Mouse (Mus musculus) skeletal muscle tissue, adult 2 months (tissue): Measurements from ENCODE around the gene Inhba.

ENCODE experiments used
- DNase-seq: peaks from one replicate; pipeline ENCODE4 v3.0.0-alpha.2; 2012; ENCODE audit warnings: low read depth, low spot score

Inhba gene

GRCm38 (mm10) chr13:16023070-16024039 is 11.7 kb downstream of the Inhba start:
- no peak for DNase-seq

- DNase-seq = no peak
Observed at GRCm38 (mm10) chr13:16030557-16031057, 19.0 kb downstream of the Inhba start.

GRCm38 (mm10) chr13:16032425-16032824 is 20.8 kb downstream of the Inhba start:
- no peak for DNase-seq

- no peak for DNase-seq
Observed at GRCm38 (mm10) chr13:16032935-16033592, 21.4 kb downstream of the Inhba start.

- no peak for DNase-seq
Observed at GRCm38 (mm10) chr13:16069079-16069478, 57.4 kb downstream of the Inhba start.

- no peak for DNase-seq
Observed at GRCm38 (mm10) chr13:16077276-16077675, 65.6 kb downstream of the Inhba start.

- no peak for DNase-seq
Observed at GRCm38 (mm10) chr13:16078216-16078731, 66.6 kb downstream of the Inhba start.

GRCm38 (mm10) chr13:16080205-16080604 is 68.6 kb downstream of the Inhba start:
- peak; percentile 6 for DNase-seq
